Mouse (Mus musculus) forebrain, embryonic 12.5 days (tissue): ENCODE data around the gene Fbxo24. TPM values are rescaled to one million over a fixed set of nuclear protein-coding genes. Genes with fewer than 3 reads are reported as not detected.

Experiments
- ATAC-seq: fragments of 200-750 bp; cut with Nextera tagmentation; 2 replicates; pipeline ENCODE4 v1.8.0; 2017; ENCODE audit warnings: moderate TSS enrichment; ENCODE audit not compliant: low FRiP score
- H3K27ac ChIP-seq: fragments of 300-500 bp; sonication (generic); 2 replicates; pipeline ENCODE4 v1.5.1; 2016; ENCODE audit warnings: mild to moderate bottlenecking
- H3K27me3 ChIP-seq: fragments of 300-500 bp; sonication (generic); 2 replicates; pipeline ENCODE4 v1.6.1; 2016; ENCODE audit warnings: mild to moderate bottlenecking
- H3K36me3 ChIP-seq: fragments of 300-500 bp; sonication (generic); replicated peaks from 2 replicates; pipeline ENCODE4 v1.6.1; 2016; ENCODE audit warnings: mild to moderate bottlenecking
- H3K4me1 ChIP-seq: fragments of 300-500 bp; sonication (generic); 2 replicates; pipeline ENCODE4 v1.6.1; 2016
- H3K4me2 ChIP-seq: fragments of 300-500 bp; sonication (generic); 2 replicates; pipeline ENCODE4 v1.6.1; 2016; ENCODE audit warnings: mild to moderate bottlenecking, moderate library complexity
- H3K4me3 ChIP-seq: fragments of 300-500 bp; sonication (generic); replicated peaks from 2 replicates; pipeline ENCODE4 v1.5.1; 2016; ENCODE audit warnings: mild to moderate bottlenecking
- H3K9ac ChIP-seq: fragments of 300-500 bp; sonication (generic); 2 replicates; pipeline ENCODE4 v1.6.1; 2016; ENCODE audit warnings: mild to moderate bottlenecking
- H3K9me3 ChIP-seq: fragments of 300-500 bp; sonication (generic); 2 replicates; pipeline ENCODE4 v1.6.1; 2016
- WGBS: fragments of 180-500 bp; shearing (Covaris S2); methylation state at CpG from one replicate; pipeline ENCODE4 v1.1.7; 2016; 5-methylcytosine and 5-hydroxymethylcytosine counted together
- polyA plus RNA-seq: library from polyadenylated mRNA; unstranded; fragments of >200 nt; fragmentation: Nextera tagmentation; extraction: Ambion mirVana; gene quantifications from 2 replicates; pipeline ENCODE4 v1.2.1, GENCODE M21; 2016

Gene Fbxo24
- polyA plus RNA-seq, 1 experiment from 2014 or later: 0.26 TPM

GRCm38 (mm10) chr5:137611245-137611602, 17.6 kb downstream of the Fbxo24 start:
- H3K27ac ChIP-seq: peak overlapping the region; percentile 62
- H3K4me3 ChIP-seq: no peak overlapping the region
- H3K27me3 ChIP-seq: peaks cover 24% of the 10 kb centered on the region
- no peaks in the 10 kb centered on the region for H3K36me3 ChIP-seq
- H3K9ac ChIP-seq: no peak overlapping the region; the same call in 1 of the 2 replicates
- 37% methylated on average over 6 of the region's 6 CpGs for WGBS
- H3K9me3 ChIP-seq: no peaks in the 10 kb centered on the region
- ATAC-seq: no peak
- H3K4me1 ChIP-seq: peaks cover 48% of the 10 kb centered on the region
- H3K4me2 ChIP-seq: peak overlapping the region; percentile 19; the same call in 1 of the 2 replicates

DNA sequence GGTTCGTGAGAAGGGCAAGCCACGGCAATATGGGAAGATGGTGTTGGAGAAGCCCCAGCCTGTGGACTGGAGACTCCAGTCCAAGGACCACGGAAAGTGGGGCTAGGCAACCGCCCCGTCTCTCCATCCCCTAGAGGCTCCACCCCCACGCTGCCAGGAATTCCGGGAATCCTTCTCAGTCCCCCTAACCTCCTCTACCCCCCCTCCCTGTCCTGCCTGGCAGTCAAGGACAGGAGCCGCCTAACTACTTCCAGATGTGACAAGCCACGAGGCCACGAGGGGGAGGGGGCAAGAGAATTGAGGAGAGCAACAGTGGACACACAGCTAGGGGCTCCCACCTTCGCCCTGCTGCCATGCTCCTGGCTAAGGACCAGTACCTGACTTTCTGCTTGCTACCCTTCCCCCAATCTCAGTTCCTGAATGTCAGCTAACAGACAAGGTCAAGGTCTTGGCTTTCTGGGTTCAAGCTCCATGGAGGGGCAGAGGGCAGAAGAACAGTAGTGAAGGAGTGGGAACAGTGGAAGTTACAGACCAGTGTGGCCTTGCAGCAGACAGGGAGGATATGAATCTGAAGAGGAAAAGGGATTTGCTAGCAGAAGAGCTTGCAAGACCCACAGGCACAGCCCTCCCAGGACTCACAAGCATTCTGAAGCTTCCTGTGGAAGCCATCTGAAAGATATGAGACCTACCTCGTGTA, 18.1 kb downstream of the Fbxo24 start:
- 19% methylated on average over 12 of the region's 12 CpGs for WGBS
- Histone ChIP-seq H3K27me3 (peaks cover 24% of the 10 kb centered on the region), H3K4me1 (peaks cover 48% of the 10 kb centered on the region), H3K27ac (peak overlapping the region; percentile 62), H3K4me3 (0 out of 2 replicates have a peak overlapping the region, but pooled peaks have one; percentile 4), H3K4me2 (peak overlapping the region; percentile 19), H3K9me3 (no peaks in the 10 kb centered on the region), H3K36me3 (no peaks in the 10 kb centered on the region), H3K9ac (no peak overlapping the region; the same call in 1 of the 2 replicates)
- no peak for ATAC-seq

DNA sequence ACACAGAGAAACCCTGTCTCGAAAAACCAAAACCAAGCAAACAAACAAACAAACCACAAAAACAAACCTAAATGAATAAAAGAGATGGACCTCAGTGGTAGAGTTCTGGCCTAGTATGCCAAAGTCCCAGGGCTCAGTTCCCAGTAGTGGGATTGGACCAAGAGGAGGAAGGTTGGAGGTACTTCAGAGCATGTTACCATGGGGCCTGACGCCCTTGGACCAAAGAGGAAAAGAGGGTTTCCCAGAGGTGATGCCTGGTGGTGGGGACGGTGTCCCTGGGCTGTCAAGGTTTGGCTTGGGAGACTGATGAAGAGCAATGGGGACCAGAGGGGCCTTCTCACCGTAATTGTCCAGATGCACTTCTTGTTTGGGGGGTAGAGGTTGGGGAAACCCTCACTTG, 18.7 kb downstream of the Fbxo24 start:
- Histone ChIP-seq H3K36me3 (no peaks in the 10 kb centered on the region), H3K4me3 (0 out of 2 replicates have a peak overlapping the region, but pooled peaks have one; percentile 4), H3K27me3 (peaks cover 24% of the 10 kb centered on the region), H3K27ac (peak overlapping the region; percentile 62; the same call in 1 of the 2 replicates), H3K4me2 (peak overlapping the region; percentile 19; the same call in 1 of the 2 replicates), H3K4me1 (peaks cover 48% of the 10 kb centered on the region), H3K9me3 (no peaks in the 10 kb centered on the region), H3K9ac (no peak overlapping the region)
- 77% methylated on average over 4 of the region's 4 CpGs for WGBS
- no peak for ATAC-seq

DNA sequence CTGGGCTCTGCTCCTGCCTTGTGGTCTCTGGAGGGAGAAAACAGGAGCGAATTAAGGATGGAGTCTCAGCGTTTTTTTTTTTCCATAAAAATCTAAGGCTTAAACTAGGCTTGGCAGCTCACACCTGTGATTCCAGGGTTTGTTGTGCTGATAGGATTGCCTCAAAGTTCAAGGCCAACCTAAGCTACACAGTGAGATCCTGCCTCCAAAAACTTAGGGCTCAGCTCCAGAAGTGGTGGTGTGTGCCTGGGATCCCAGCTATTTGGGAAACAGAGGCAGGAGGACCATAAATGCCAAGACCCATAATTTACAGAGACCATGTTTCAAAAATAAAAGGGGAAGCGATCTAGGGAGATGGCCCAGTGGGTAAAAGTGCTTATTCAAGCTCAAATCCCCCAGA, 19.5 kb downstream of the Fbxo24 start:
- Histone ChIP-seq H3K4me2 (no peak overlapping the region), H3K4me1 (peaks cover 48% of the 10 kb centered on the region), H3K9me3 (no peaks in the 10 kb centered on the region), H3K27me3 (peaks cover 24% of the 10 kb centered on the region), H3K27ac (no peak overlapping the region), H3K4me3 (no peak overlapping the region), H3K9ac (no peak overlapping the region), H3K36me3 (no peaks in the 10 kb centered on the region)
- no peak for ATAC-seq
- WGBS: 65% methylated on average over 3 of the region's 3 CpGs

- Histone ChIP-seq H3K9me3 (no peaks in the 10 kb centered on the region), H3K27me3 (peaks cover 24% of the 10 kb centered on the region), H3K4me3 (peak overlapping the region; percentile 4; the same call in 1 of the 2 replicates), H3K4me2 (peak overlapping the region; percentile 43), H3K9ac (0 out of 2 replicates have a peak overlapping the region, but pooled peaks have one; percentile 33), H3K27ac (no peak overlapping the region), H3K36me3 (no peaks in the 10 kb centered on the region), H3K4me1 (peaks cover 48% of the 10 kb centered on the region)
- WGBS: 16% methylated on average over 21 of the region's 23 CpGs
- ATAC-seq: no peak
Observed at GRCm38 (mm10) chr5:137608654-137609190, 20.1 kb downstream of the Fbxo24 start.

- Histone ChIP-seq H3K4me1 (peaks cover 49% of the 10 kb centered on the region), H3K27me3 (peaks cover 24% of the 10 kb centered on the region), H3K27ac (no peak overlapping the region), H3K4me2 (peak overlapping the region; percentile 43), H3K36me3 (no peaks in the 10 kb centered on the region), H3K9me3 (no peaks in the 10 kb centered on the region), H3K9ac (0 out of 2 replicates have a peak overlapping the region, but pooled peaks have one; percentile 33), H3K4me3 (peak overlapping the region; percentile 4; the same call in 1 of the 2 replicates)
- WGBS: 12% methylated on average over 26 of the region's 26 CpGs
- ATAC-seq: peak; percentile 40; the same call in 1 of the 2 replicates
Observed at GRCm38 (mm10) chr5:137607860-137608653, 20.7 kb downstream of the Fbxo24 start.

- Histone ChIP-seq H3K4me3 (peak overlapping the region; percentile 71), H3K9me3 (no peaks in the 10 kb centered on the region), H3K27ac (no peak overlapping the region; the same call in 1 of the 2 replicates), H3K27me3 (no peaks in the 10 kb centered on the region), H3K9ac (peak overlapping the region; percentile 59), H3K4me2 (peak overlapping the region; percentile 96), H3K4me1 (peaks cover 37% of the 10 kb centered on the region), H3K36me3 (no peaks in the 10 kb centered on the region)
- WGBS: under 1% methylated on average over 22 of the region's 22 CpGs
- no peak for ATAC-seq
Observed at GRCm38 (mm10) chr5:137601365-137601729, 27.5 kb downstream of the Fbxo24 start.

DNA sequence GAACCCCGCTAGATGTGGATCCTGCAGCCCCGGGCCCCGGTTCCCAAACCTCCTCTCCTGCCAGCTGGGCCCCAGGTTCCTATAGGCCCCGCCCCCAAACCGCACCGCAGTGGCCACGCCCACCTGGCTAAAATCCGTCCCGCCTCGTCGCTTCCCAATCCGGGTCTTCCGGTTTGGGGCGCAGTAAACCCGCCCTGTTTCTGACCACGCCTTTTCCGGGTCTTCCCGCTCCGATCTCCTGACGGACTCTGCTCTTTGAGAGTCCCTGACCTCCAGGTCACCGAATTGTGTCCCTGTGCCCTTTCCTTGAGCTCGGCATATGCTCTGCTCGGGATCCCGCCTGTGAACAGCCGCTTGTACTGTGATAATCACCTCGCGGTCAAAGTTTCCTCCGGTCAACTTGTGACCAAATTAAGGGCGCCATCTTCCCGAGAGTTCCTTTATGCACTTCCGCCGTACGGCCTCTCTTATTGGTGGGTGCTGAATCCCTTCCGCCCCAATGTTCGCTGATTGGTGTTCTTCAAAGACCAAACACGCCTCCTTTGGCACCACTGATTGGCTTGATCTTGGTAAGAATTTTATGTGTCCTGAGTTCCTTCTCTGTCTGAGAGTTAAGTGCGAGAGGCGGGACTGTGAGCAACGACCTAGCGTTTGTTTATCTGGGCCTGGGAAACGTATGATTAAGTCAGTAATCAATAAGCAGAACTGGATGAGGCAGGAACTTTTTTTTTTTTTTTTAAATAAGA, 28.0 kb downstream of the Fbxo24 start, which contains the start of gene Mospd3:
Gene Mospd3 (minus strand): TSS at position 440 of the 746 bp plus-strand sequence.
- H3K4me3 ChIP-seq: peak within 1 kb of the TSS; percentile 71
- WGBS: under 1% methylated on average over 41 of the region's 41 CpGs
- peak; percentile 95 for ATAC-seq
- no peaks in the 10 kb centered on the region for H3K27me3 ChIP-seq
- peak within 1 kb of the TSS; percentile 86 for H3K9ac ChIP-seq
- peak within 1 kb of the TSS; percentile 96 for H3K4me2 ChIP-seq
- peak within 1 kb of the TSS; percentile 81 for H3K27ac ChIP-seq
- peaks cover 37% of the 10 kb centered on the region for H3K4me1 ChIP-seq
- no peaks in the 10 kb centered on the region for H3K9me3 ChIP-seq
- H3K36me3 ChIP-seq: no peaks in the 10 kb centered on the region

DNA sequence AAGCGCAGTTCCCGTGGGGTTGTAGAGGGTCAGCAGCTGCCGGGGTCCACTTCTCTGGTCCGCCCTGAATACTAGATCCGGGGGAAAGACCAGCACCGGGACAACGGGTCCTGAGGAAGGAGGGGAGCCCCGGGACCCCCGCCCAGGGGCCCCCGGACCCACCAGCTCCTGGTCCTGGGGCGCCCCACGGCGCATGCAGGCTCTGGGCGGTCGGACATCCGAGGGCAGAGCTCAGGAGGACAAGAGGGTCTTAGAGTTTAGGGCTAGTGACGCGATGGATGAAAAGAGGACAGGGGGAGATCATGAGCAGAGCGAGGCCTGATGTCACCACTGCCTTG, 28.6 kb downstream of the Fbxo24 start:
- H3K27ac ChIP-seq: peak overlapping the region; percentile 81; the same call in 1 of the 2 replicates

GRCm38 (mm10) chr5:137599600-137599999, 29.2 kb downstream of the Fbxo24 start:
- peak overlapping the region; percentile 86 for H3K9ac ChIP-seq
- peak overlapping the region; percentile 96 for H3K4me2 ChIP-seq
- no peak overlapping the region for H3K27ac ChIP-seq
- no peak for ATAC-seq
- no peaks in the 10 kb centered on the region for H3K9me3 ChIP-seq
- no peaks in the 10 kb centered on the region for H3K27me3 ChIP-seq
- WGBS: 70% methylated on average over 9 of the region's 9 CpGs
- peak overlapping the region; percentile 71 for H3K4me3 ChIP-seq
- H3K4me1 ChIP-seq: peaks cover 37% of the 10 kb centered on the region
- H3K36me3 ChIP-seq: no peaks in the 10 kb centered on the region

More for the DNA sequence above, 28.6 kb downstream of the Fbxo24 start:
- no peak; the same call in none of the 2 replicates for ATAC-seq
- WGBS: 3% methylated on average over 19 of the region's 19 CpGs
- Histone ChIP-seq H3K4me2 (peak overlapping the region; percentile 96), H3K36me3 (no peaks in the 10 kb centered on the region), H3K9ac (peak overlapping the region; percentile 86), H3K9me3 (no peaks in the 10 kb centered on the region), H3K4me1 (peaks cover 37% of the 10 kb centered on the region), H3K4me3 (peak overlapping the region; percentile 71), H3K27me3 (no peaks in the 10 kb centered on the region)

DNA sequence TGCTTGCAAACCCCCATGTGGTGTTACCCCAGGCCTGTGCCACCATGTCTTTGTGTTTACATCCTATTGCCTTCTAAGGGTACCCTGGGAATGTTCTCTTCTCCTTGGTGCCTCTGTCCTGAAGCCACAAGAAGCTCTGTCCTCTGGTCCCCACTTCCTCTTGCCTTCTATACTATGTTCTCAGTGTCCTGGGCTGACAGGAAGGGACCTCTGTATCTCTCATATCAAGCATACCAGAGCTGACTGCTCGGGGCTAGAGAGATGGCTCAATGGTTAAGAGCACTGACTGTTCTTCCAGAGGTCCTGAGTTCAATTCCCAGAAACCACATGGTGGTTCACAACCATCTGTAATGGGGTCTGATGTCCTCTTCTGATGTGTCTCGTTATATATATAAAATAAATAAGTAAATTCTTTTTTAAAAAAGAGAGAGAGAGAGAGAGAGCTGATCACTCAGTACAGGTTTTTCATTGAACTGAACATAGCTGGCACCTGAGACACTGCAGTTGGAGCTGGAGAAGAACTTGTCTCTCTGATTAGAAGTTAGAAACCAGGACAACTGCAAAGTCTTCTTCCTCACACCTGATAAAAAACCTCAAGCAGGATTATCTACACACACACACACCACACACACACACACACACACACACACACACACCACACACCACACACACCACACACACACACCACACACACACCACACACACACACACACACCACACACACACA, 30.5 kb downstream of the Fbxo24 start:
- no peaks in the 10 kb centered on the region for H3K9me3 ChIP-seq
- 83% methylated on average over 2 of the region's 2 CpGs for WGBS
- H3K4me1 ChIP-seq: peaks cover 34% of the 10 kb centered on the region
- no peaks in the 10 kb centered on the region for H3K36me3 ChIP-seq
- no peak overlapping the region for H3K9ac ChIP-seq
- H3K27me3 ChIP-seq: no peaks in the 10 kb centered on the region
- H3K4me2 ChIP-seq: no peak overlapping the region
- no peak for ATAC-seq
- no peak overlapping the region for H3K27ac ChIP-seq
- no peak overlapping the region for H3K4me3 ChIP-seq
